Mouse (Mus musculus) heart, adult 11 months (tissue): ENCODE data around the gene Hap1.

Experiments used
- DNase-seq: peaks from one replicate; pipeline ENCODE4 v3.0.0; 2022

Hap1 gene

GRCm38 (mm10) chr11:100355151-100355951 lies 577 bp downstream of the Hap1 start:
- peak; percentile 96 for DNase-seq

- DNase-seq, result peak; percentile 90
Measured at GRCm38 (mm10) chr11:100352076-100352857, 3.7 kb downstream of the Hap1 start.

- DNase-seq, result peak; percentile 88
Measured at GRCm38 (mm10) chr11:100344269-100344668, 11.7 kb downstream of the Hap1 start.

- DNase-seq, result no peak
Measured at GRCm38 (mm10) chr11:100335731-100336130, 20.2 kb downstream of the Hap1 start.

- no peak for DNase-seq
Measured at GRCm38 (mm10) chr11:100333944-100334457, 21.9 kb downstream of the Hap1 start, which contains the start of gene Gast. Gast (plus strand) TSS chr11:100334407.

GRCm38 (mm10) chr11:100332766-100333515 lies 23.0 kb downstream of the Hap1 start:
- no peak for DNase-seq

- DNase-seq, result peak; percentile 62
Measured at GRCm38 (mm10) chr11:100330816-100331375, 25.0 kb downstream of the Hap1 start.

- DNase-seq, result peak; percentile 66
Measured at GRCm38 (mm10) chr11:100330235-100330634, 25.7 kb downstream of the Hap1 start.

GRCm38 (mm10) chr11:100327761-100328160 lies 28.2 kb downstream of the Hap1 start:
- no peak for DNase-seq

GRCm38 (mm10) chr11:100327316-100327715 lies 28.6 kb downstream of the Hap1 start:
- DNase-seq, result peak; percentile 85

- DNase-seq, result peak; percentile 86
Measured at GRCm38 (mm10) chr11:100325062-100325629, 30.8 kb downstream of the Hap1 start.

- DNase-seq, result no peak
Measured at GRCm38 (mm10) chr11:100323578-100323977, 32.4 kb downstream of the Hap1 start.

GRCm38 (mm10) chr11:100322591-100323258 lies 33.2 kb downstream of the Hap1 start:
- DNase-seq, result peak; percentile 85

GRCm38 (mm10) chr11:100321479-100322305 lies 34.2 kb downstream of the Hap1 start:
- peak; percentile 93 for DNase-seq

GRCm38 (mm10) chr11:100320701-100321410 lies 35.1 kb downstream of the Hap1 start:
- DNase-seq, result peak; percentile 89

GRCm38 (mm10) chr11:100320172-100320630 lies 35.7 kb downstream of the Hap1 start:
- peak; percentile 100 for DNase-seq

- DNase-seq, result peak; percentile 100
Measured at GRCm38 (mm10) chr11:100319492-100320171, 36.3 kb downstream of the Hap1 start, which contains the start of gene Eif1. Eif1 (plus strand) TSS chr11:100319885.

- DNase-seq, result peak; percentile 96
Measured at GRCm38 (mm10) chr11:100318529-100319451, 37.1 kb downstream of the Hap1 start.
